Mouse (Mus musculus): Measurements from ENCODE around the gene Tmem132b.

GRCm38 (mm10) chr5:125515006-125515405 lies 16.6 kb upstream of the Tmem132b start:
- TF ChIP-seq CTCF (IDR thresholded peaks at IDR 0.05; ENCODE audit: low read depth) (no peak), EP300 (IDR thresholded peaks at IDR 0.05; ENCODE audit: low read depth) (no peak)

All from liver, postnatal 0 days (tissue).